Mouse (Mus musculus): ENCODE results near the gene Cyp2b10.
"Not testable (repeated sequence)": the region's sequence is repeated elsewhere in the genome, so short reads cannot be mapped to it uniquely, and the experiment has no call there.

Cyp2b10 gene

GRCm38 (mm10) chr7:25916116-25916515, 18.7 kb downstream of the Cyp2b10 start:
- DNase-seq, result no peak

DNA sequence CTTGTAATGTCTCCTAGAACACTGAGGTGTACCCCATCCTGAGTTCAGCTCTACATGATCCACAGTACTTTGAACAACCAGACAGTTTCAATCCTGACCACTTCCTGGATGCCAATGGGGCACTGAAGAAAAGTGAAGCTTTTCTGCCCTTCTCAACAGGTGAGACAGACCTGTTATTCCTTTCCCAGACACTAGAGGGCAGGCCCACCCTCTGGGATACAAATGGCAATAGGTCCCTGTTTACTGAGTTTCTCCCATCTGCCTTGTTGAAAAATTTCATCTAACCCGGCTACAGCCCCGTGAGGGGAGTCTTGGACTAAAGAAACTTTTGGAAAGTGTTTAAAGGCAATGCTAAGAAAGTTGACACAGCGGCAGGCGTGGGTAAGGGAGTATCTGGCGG, 19.9 kb downstream of the Cyp2b10 start:
- not testable (repeated sequence) for DNase-seq

GRCm38 (mm10) chr7:25919467-25919866, 22.0 kb downstream of the Cyp2b10 start:
- DNase-seq, result no peak

- DNase-seq, result no peak
Observed at GRCm38 (mm10) chr7:25945274-25945673, 47.9 kb downstream of the Cyp2b10 start.

Measured in cerebellum, postnatal 36 days (tissue).